Mouse (Mus musculus): ENCODE measurements around the gene Catip. TPM values are rescaled to one million over a fixed set of nuclear protein-coding genes. Genes with fewer than 3 reads are reported as not detected.

Gene Catip
- polyA plus RNA-seq, 1 experiment from 2014 or later, result 0.33 TPM

GRCm38 (mm10) chr1:74351185-74351769, 10.6 kb upstream of the Catip start:
- WGBS, result 89% methylated on average over 13 of the region's 13 CpGs
- ATAC-seq, result no peak
- no peaks in the 10 kb centered on the region for H3K9me3 ChIP-seq (ENCODE audit: control insufficient read depth)

GRCm38 (mm10) chr1:74352532-74353096, 9.3 kb upstream of the Catip start:
- Histone ChIP-seq H3K9me3 (ENCODE audit: control insufficient read depth) (no peaks in the 10 kb centered on the region), H3K4me1 (replicated peaks; ENCODE audit: control insufficient read depth, insufficient read depth, low read length) (no peaks in the 10 kb centered on the region), H3K36me3 (ENCODE audit: control insufficient read depth, insufficient read depth) (0 out of 2 replicates have a peak, but pooled peaks cover 12% of the 10 kb centered on the region), H3K9ac (ENCODE audit: low read depth, low read length) (no peak overlapping the region), H3K4me3 (ENCODE audit: low read depth, low read length) (no peak overlapping the region), H3K4me2 (replicated peaks; ENCODE audit: low read depth) (no peak overlapping the region), H3K27ac (ENCODE audit: low read depth, low read length) (no peak overlapping the region), H3K27me3 (replicated peaks; ENCODE audit: control insufficient read depth, insufficient read depth, low read length) (no peaks in the 10 kb centered on the region)
- WGBS, result 77% methylated on average over 5 of the region's 5 CpGs
- ATAC-seq, result no peak
- no peak for TF ChIP-seq CTCF (IDR thresholded peaks at IDR 0.05; ENCODE audit: low read depth)

More at GRCm38 (mm10) chr1:74351185-74351769, 10.6 kb upstream of the Catip start:
- Histone ChIP-seq H3K4me3 (ENCODE audit: low read depth, low read length) (no peak overlapping the region), H3K27me3 (replicated peaks; ENCODE audit: control insufficient read depth, insufficient read depth, low read length) (no peaks in the 10 kb centered on the region), H3K9ac (ENCODE audit: low read depth, low read length) (no peak overlapping the region), H3K4me1 (replicated peaks; ENCODE audit: control insufficient read depth, insufficient read depth, low read length) (no peaks in the 10 kb centered on the region), H3K36me3 (ENCODE audit: control insufficient read depth, insufficient read depth) (0 out of 2 replicates have a peak, but pooled peaks cover 12% of the 10 kb centered on the region), H3K27ac (ENCODE audit: low read depth, low read length) (no peak overlapping the region), H3K4me2 (replicated peaks; ENCODE audit: low read depth) (no peak overlapping the region)
- TF ChIP-seq CTCF (IDR thresholded peaks at IDR 0.05; ENCODE audit: low read depth), result no peak

- no peak for ATAC-seq
- WGBS, result 86% methylated on average over 9 of the region's 9 CpGs
- H3K36me3 ChIP-seq (ENCODE audit: control insufficient read depth, insufficient read depth), result 0 out of 2 replicates have a peak, but pooled peaks cover 12% of the 10 kb centered on the region
- H3K4me2 ChIP-seq (replicated peaks; ENCODE audit: low read depth), result no peak overlapping the region
- H3K4me3 ChIP-seq (ENCODE audit: low read depth, low read length), result no peak overlapping the region
- no peak overlapping the region for H3K9ac ChIP-seq (ENCODE audit: low read depth, low read length)
- no peaks in the 10 kb centered on the region for H3K27me3 ChIP-seq (replicated peaks; ENCODE audit: control insufficient read depth, insufficient read depth, low read length)
- TF ChIP-seq CTCF (IDR thresholded peaks at IDR 0.05; ENCODE audit: low read depth), result no peak
- H3K9me3 ChIP-seq (ENCODE audit: control insufficient read depth), result no peaks in the 10 kb centered on the region
- no peaks in the 10 kb centered on the region for H3K4me1 ChIP-seq (replicated peaks; ENCODE audit: control insufficient read depth, insufficient read depth, low read length)
- no peak overlapping the region for H3K27ac ChIP-seq (ENCODE audit: low read depth, low read length)
Measured at GRCm38 (mm10) chr1:74353453-74354229, 8.3 kb upstream of the Catip start.

GRCm38 (mm10) chr1:74357531-74357930, 4.4 kb upstream of the Catip start:
- Histone ChIP-seq H3K4me3 (ENCODE audit: low read depth, low read length) (no peak overlapping the region), H3K9me3 (ENCODE audit: control insufficient read depth) (no peaks in the 10 kb centered on the region), H3K27ac (ENCODE audit: low read depth, low read length) (no peak overlapping the region), H3K27me3 (replicated peaks; ENCODE audit: control insufficient read depth, insufficient read depth, low read length) (no peaks in the 10 kb centered on the region), H3K4me2 (replicated peaks; ENCODE audit: low read depth) (no peak overlapping the region), H3K36me3 (ENCODE audit: control insufficient read depth, insufficient read depth) (no peaks in the 10 kb centered on the region), H3K4me1 (replicated peaks; ENCODE audit: control insufficient read depth, insufficient read depth, low read length) (no peaks in the 10 kb centered on the region), H3K9ac (ENCODE audit: low read depth, low read length) (no peak overlapping the region)
- ATAC-seq, result no peak
- no peak for TF ChIP-seq CTCF (IDR thresholded peaks at IDR 0.05; ENCODE audit: low read depth)

GRCm38 (mm10) chr1:74359952-74360517, 1.9 kb upstream of the Catip start:
- ATAC-seq, result no peak
- H3K9ac ChIP-seq (ENCODE audit: low read depth, low read length), result no peak overlapping the region
- no peak overlapping the region for H3K27ac ChIP-seq (ENCODE audit: low read depth, low read length)
- no peaks in the 10 kb centered on the region for H3K36me3 ChIP-seq (ENCODE audit: control insufficient read depth, insufficient read depth)
- H3K9me3 ChIP-seq (ENCODE audit: control insufficient read depth), result no peaks in the 10 kb centered on the region
- no peak for TF ChIP-seq CTCF (IDR thresholded peaks at IDR 0.05; ENCODE audit: low read depth)
- no peak overlapping the region for H3K4me3 ChIP-seq (ENCODE audit: low read depth, low read length)
- no peaks in the 10 kb centered on the region for H3K4me1 ChIP-seq (replicated peaks; ENCODE audit: control insufficient read depth, insufficient read depth, low read length)
- H3K4me2 ChIP-seq (replicated peaks; ENCODE audit: low read depth), result no peak overlapping the region
- WGBS, result 82% methylated on average over 5 of the region's 5 CpGs
- H3K27me3 ChIP-seq (replicated peaks; ENCODE audit: control insufficient read depth, insufficient read depth, low read length), result no peaks in the 10 kb centered on the region

Data from intestine, postnatal 0 days (tissue).